Mouse (Mus musculus): ENCODE data around the gene Rps8.

DNA sequence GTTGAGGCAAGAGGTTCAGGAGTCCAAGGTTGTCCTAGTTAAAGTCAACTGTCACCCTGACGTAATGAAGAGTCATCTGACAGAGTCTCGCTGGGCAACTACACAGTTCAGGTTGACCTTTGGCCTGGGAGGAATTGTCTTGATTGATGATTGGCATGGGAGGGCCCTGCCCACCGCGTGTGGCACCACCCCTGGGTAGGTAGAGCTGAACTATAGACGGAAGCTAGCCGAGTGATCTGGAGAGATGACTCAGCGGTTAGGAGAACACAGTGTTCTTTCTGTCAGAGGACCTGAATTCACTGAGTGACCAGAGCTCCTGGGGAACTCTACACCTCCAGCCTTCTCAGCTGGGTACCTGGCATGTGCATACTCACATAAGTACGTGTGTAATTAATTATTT lies 20.0 kb downstream of the Rps8 start:
- TF ChIP-seq CTCF (IDR thresholded peaks at IDR 0.05; ENCODE audit: insufficient read depth, low read length) (no peak), POLR2A (IDR thresholded peaks at IDR 0.05; ENCODE audit: borderline replicate concordance, extremely low read depth, low read depth, low read length) (no peak)
